Mouse (Mus musculus): ENCODE data around the gene Rptor. TPM values are rescaled to one million over a fixed set of nuclear protein-coding genes. Genes with fewer than 3 reads are reported as not detected.

The Rptor gene
- polyA plus RNA-seq, 1 experiment: 43.6 TPM

DNA sequence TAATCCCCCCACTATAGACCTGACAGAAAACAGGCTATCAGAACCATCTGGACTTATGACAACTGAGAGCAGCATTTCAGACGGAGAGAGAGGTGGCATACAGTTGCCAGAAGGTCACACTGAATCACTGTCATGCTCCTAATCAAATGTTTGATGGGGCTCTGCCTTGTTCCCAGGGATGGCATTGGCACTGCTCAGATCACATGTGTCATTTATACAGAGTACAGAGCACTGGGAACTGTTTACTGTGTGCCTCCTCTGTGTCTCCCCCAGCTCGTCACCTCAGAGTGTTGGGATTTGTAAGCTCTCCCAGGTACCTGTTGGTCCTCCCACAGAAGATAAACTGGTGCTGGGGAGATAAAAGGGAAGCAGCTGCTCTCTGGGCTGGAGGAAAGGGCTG is 81.1 kb downstream of the Rptor start:
- Histone ChIP-seq H3K27ac (ENCODE audit: insufficient read depth, low read length) (no peak overlapping the region), H3K4me3 (replicated peaks; ENCODE audit: insufficient read depth, low read depth, low read length) (no peak overlapping the region), H3K4me1 (ENCODE audit: control insufficient read depth, insufficient read depth, low read length) (peaks cover 52% of the 10 kb centered on the region), H3K27me3 (ENCODE audit: control insufficient read depth, insufficient read depth, low read length) (no peaks in the 10 kb centered on the region)
- 52% methylated on average over 2 of the region's 2 CpGs for WGBS
- TF ChIP-seq CTCF (IDR thresholded peaks at IDR 0.05; ENCODE audit: borderline replicate concordance, insufficient read depth, low read depth, low read length): no peak
- no peak for TF ChIP-seq POLR2A (IDR thresholded peaks at IDR 0.05; ENCODE audit: borderline replicate concordance, insufficient read depth, low read length)
- no peak for DNase-seq

DNA sequence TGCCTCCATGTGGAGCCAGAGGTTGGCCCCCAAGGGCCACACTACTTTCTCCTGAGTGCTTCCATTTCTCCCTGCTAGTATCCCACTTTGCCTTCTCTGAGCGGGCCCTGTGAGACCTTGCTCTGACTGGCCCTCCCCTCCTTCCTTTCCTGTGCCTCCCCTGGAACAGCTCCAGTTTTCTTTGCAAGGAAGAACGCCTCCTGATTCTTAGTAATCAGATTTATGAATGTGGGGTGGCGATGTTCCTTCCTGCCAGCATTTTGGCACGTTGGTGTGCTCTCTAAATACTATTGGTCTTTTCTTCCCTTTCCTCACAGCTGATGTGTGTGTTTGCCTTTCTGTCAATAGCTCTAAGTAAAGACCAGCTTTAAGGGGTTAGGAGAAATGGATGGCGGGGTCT is 82.8 kb downstream of the Rptor start:
- 53% methylated on average over 5 of the region's 5 CpGs for WGBS
- no peak overlapping the region for H3K27ac ChIP-seq (ENCODE audit: insufficient read depth, low read length)
- peaks cover 58% of the 10 kb centered on the region for H3K4me1 ChIP-seq (ENCODE audit: control insufficient read depth, insufficient read depth, low read length)
- H3K27me3 ChIP-seq (ENCODE audit: control insufficient read depth, insufficient read depth, low read length): no peaks in the 10 kb centered on the region
- no peak overlapping the region for H3K4me3 ChIP-seq (replicated peaks; ENCODE audit: insufficient read depth, low read depth, low read length)
- TF ChIP-seq CTCF (IDR thresholded peaks at IDR 0.05; ENCODE audit: borderline replicate concordance, insufficient read depth, low read depth, low read length): no peak
- DNase-seq: no peak

DNA sequence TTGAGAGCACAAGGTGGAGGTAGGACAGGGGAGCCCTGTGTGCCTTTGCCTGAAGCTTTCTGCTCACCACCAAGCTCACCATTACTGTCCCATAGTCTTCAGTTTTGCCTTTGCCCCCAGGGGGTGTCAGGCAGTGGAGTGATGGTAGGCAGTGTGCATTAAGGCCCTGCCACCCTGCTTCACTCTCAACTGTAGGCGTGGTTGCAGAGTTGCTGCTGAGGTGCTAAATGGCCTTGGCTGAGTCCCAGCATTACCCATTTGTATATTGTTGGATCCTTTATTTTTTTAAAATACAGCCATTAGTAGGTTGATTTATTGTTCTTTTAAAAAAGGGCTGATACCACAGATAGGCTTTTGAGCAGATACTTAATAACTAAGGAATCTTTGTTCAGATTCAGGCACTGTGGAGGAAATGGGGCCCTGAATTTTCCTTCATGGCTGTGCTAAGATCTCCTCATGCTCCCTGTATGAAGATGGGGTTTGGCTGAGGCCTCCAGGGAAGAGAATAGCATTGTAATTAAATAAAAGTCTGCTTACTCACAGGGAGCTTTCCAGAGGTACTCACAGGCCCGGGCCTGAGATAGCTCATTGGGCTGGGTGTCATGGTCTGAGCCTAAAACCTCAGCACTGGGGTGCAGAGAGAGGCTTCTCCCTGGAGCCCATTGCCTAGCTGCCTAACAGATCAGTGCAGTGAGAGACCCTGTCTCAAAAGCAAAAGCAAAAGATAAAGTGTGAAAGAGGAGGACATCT is 83.4 kb downstream of the Rptor start:
- Histone ChIP-seq H3K4me3 (replicated peaks; ENCODE audit: insufficient read depth, low read depth, low read length) (no peak overlapping the region), H3K4me1 (ENCODE audit: control insufficient read depth, insufficient read depth, low read length) (peaks cover 58% of the 10 kb centered on the region), H3K27me3 (ENCODE audit: control insufficient read depth, insufficient read depth, low read length) (no peaks in the 10 kb centered on the region), H3K27ac (ENCODE audit: insufficient read depth, low read length) (no peak overlapping the region)
- DNase-seq: no peak
- 50% methylated on average over 2 of the region's 2 CpGs for WGBS
- TF ChIP-seq CTCF (IDR thresholded peaks at IDR 0.05; ENCODE audit: borderline replicate concordance, insufficient read depth, low read depth, low read length) (no peak), POLR2A (IDR thresholded peaks at IDR 0.05; ENCODE audit: borderline replicate concordance, insufficient read depth, low read length) (no peak)

DNA sequence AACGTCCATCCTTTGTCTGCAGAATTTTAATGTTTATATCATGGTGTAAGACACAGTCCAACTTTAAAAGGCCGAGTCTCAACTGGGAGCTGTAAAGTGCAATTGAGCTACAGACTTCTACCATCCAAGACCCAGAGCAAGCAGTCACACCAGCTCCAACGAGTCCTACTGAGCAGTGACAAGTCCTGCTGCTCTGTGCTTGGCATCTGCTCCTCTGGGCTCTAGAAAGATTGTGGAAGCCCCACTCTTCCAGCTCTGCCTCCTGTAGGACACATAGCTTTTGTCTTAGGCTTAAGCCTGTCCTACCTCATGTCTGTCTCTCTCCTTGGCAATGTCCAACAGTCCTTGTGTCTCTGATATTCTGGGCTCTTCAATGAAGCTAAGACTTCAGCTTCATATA is 84.6 kb downstream of the Rptor start:
- no peak overlapping the region for H3K27ac ChIP-seq (ENCODE audit: insufficient read depth, low read length)
- no peak for TF ChIP-seq CTCF (IDR thresholded peaks at IDR 0.05; ENCODE audit: borderline replicate concordance, insufficient read depth, low read depth, low read length)
- no peak for TF ChIP-seq POLR2A (IDR thresholded peaks at IDR 0.05; ENCODE audit: borderline replicate concordance, insufficient read depth, low read length)
- DNase-seq: no peak
- WGBS: 62% methylated on average over 3 of the region's 3 CpGs
- no peak overlapping the region for H3K4me3 ChIP-seq (replicated peaks; ENCODE audit: insufficient read depth, low read depth, low read length)
- no peaks in the 10 kb centered on the region for H3K27me3 ChIP-seq (ENCODE audit: control insufficient read depth, insufficient read depth, low read length)
- peaks cover 57% of the 10 kb centered on the region for H3K4me1 ChIP-seq (ENCODE audit: control insufficient read depth, insufficient read depth, low read length)

- TF ChIP-seq CTCF (IDR thresholded peaks at IDR 0.05; ENCODE audit: borderline replicate concordance, insufficient read depth, low read depth, low read length) (no peak), POLR2A (IDR thresholded peaks at IDR 0.05; ENCODE audit: borderline replicate concordance, insufficient read depth, low read length) (no peak)
- Histone ChIP-seq H3K27ac (ENCODE audit: insufficient read depth, low read length) (no peak overlapping the region), H3K27me3 (ENCODE audit: control insufficient read depth, insufficient read depth, low read length) (no peaks in the 10 kb centered on the region), H3K4me3 (replicated peaks; ENCODE audit: insufficient read depth, low read depth, low read length) (no peak overlapping the region), H3K4me1 (ENCODE audit: control insufficient read depth, insufficient read depth, low read length) (peaks cover 54% of the 10 kb centered on the region)
- DNase-seq: no peak
Measured at GRCm38 (mm10) chr11:119687966-119688365, 85.3 kb downstream of the Rptor start.

GRCm38 (mm10) chr11:119689936-119690335 is 87.2 kb downstream of the Rptor start:
- WGBS: 13% methylated on average over 3 of the region's 3 CpGs
- peaks cover 47% of the 10 kb centered on the region for H3K4me1 ChIP-seq (ENCODE audit: control insufficient read depth, insufficient read depth, low read length)
- H3K27ac ChIP-seq (ENCODE audit: insufficient read depth, low read length): no peak overlapping the region
- no peak for TF ChIP-seq CTCF (IDR thresholded peaks at IDR 0.05; ENCODE audit: borderline replicate concordance, insufficient read depth, low read depth, low read length)
- TF ChIP-seq POLR2A (IDR thresholded peaks at IDR 0.05; ENCODE audit: borderline replicate concordance, insufficient read depth, low read length): no peak
- no peak for DNase-seq
- H3K27me3 ChIP-seq (ENCODE audit: control insufficient read depth, insufficient read depth, low read length): no peaks in the 10 kb centered on the region
- H3K4me3 ChIP-seq (replicated peaks; ENCODE audit: insufficient read depth, low read depth, low read length): no peak overlapping the region

GRCm38 (mm10) chr11:119692196-119692910 is 89.6 kb downstream of the Rptor start:
- Histone ChIP-seq H3K27ac (ENCODE audit: insufficient read depth, low read length) (no peak overlapping the region), H3K4me3 (replicated peaks; ENCODE audit: insufficient read depth, low read depth, low read length) (no peak overlapping the region), H3K4me1 (ENCODE audit: control insufficient read depth, insufficient read depth, low read length) (peaks cover 42% of the 10 kb centered on the region), H3K27me3 (ENCODE audit: control insufficient read depth, insufficient read depth, low read length) (no peaks in the 10 kb centered on the region)
- DNase-seq: no peak
- TF ChIP-seq CTCF (IDR thresholded peaks at IDR 0.05; ENCODE audit: borderline replicate concordance, insufficient read depth, low read depth, low read length): no peak
- TF ChIP-seq POLR2A (IDR thresholded peaks at IDR 0.05; ENCODE audit: borderline replicate concordance, insufficient read depth, low read length): no peak
- 87% methylated on average over 6 of the region's 6 CpGs for WGBS

GRCm38 (mm10) chr11:119692911-119693261 is 90.2 kb downstream of the Rptor start:
- H3K4me3 ChIP-seq (replicated peaks; ENCODE audit: insufficient read depth, low read depth, low read length): no peak overlapping the region
- 65% methylated on average over 1 of the region's 1 CpGs for WGBS
- H3K27me3 ChIP-seq (ENCODE audit: control insufficient read depth, insufficient read depth, low read length): no peaks in the 10 kb centered on the region
- H3K27ac ChIP-seq (ENCODE audit: insufficient read depth, low read length): no peak overlapping the region
- peaks cover 38% of the 10 kb centered on the region for H3K4me1 ChIP-seq (ENCODE audit: control insufficient read depth, insufficient read depth, low read length)
- no peak for DNase-seq
- TF ChIP-seq POLR2A (IDR thresholded peaks at IDR 0.05; ENCODE audit: borderline replicate concordance, insufficient read depth, low read length): no peak
- no peak for TF ChIP-seq CTCF (IDR thresholded peaks at IDR 0.05; ENCODE audit: borderline replicate concordance, insufficient read depth, low read depth, low read length)
